Mouse (Mus musculus): ENCODE results near the gene Dnmt3c.

The Dnmt3c gene

DNA sequence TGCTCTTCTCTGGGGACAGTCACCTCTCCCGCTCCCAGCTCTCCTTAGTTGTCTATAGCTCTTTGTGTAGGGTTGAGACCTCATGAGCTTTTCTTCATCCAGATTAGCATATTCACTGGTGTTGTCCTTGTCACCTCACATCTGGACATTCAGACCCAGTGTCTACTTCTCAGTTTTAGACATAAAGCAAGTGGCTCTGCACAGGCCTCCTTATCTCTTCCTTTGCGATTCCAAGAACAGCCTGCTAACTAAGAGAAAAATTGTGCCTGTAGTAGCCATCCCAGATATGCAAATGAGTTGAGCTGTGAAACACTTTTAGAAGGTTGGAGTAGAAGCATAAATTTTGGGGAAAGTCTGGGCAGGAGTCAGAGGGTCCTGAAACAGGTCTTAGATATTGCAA lies 28.0 kb downstream of the Dnmt3c start:
- no peak for DNase-seq

GRCm38 (mm10) chr2:153724871-153725270 lies 28.4 kb downstream of the Dnmt3c start:
- no peak for DNase-seq

DNA sequence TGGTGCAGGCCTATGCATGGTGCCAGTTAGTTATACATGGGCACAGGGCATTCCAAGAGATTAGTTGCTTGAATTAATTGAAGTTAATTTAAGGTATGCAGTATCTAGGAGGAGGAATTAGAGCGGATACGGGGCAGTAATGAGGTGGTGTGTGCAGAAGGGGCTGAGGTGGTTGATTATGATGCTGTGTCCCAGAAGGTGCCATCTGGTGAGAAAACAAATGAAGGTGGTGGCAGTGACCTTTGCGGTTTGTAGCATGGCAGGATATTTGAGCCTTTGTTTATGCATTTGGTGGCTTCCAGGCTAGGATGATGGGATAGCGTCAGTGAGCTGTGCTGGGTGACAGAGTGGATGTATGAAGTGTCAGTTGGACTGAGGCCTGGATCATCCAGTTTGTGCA lies 28.8 kb downstream of the Dnmt3c start:
- DNase-seq, result no peak

GRCm38 (mm10) chr2:153734033-153734432 lies 37.6 kb downstream of the Dnmt3c start:
- DNase-seq, result no peak

- DNase-seq, result peak; percentile 100
Observed at GRCm38 (mm10) chr2:153740500-153741436, 44.3 kb downstream of the Dnmt3c start, which contains the start of gene Mapre1. TSS of gene Mapre1 (plus strand) at chr2:153741274.

DNA sequence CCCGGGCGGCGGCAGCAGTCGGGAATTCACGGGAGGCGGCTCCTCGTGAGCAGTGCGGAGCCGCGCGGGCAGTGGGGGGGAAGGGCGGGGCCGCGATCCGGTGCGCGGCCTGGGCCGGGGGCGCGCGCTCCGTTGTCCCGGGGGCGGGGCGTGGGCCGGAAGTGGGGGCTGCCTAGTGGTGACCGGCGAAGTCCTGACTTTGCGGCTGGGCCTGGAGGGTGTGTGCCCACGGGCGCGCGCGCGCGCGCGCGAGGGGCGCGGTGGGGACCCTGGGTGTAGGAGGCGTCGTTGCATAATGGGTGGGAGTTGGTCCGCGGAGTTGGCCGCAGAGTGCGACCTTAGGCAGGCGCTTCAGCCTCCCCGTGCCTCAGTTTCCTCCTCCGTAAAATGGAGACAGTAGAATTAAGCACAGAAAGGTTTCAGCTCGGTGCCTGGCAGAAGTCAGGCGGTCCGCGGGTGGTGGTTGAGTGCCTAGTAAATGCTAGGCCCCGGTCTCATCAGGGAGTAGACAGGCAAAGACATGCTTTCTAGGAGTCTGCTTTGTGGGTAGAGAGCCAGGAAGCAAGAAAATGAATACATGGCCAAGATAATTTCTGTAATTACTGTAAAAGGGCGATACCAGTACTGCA lies 45.1 kb downstream of the Dnmt3c start:
- no peak for DNase-seq

- DNase-seq, result no peak
Observed at GRCm38 (mm10) chr2:153747994-153748393, 51.5 kb downstream of the Dnmt3c start.

DNA sequence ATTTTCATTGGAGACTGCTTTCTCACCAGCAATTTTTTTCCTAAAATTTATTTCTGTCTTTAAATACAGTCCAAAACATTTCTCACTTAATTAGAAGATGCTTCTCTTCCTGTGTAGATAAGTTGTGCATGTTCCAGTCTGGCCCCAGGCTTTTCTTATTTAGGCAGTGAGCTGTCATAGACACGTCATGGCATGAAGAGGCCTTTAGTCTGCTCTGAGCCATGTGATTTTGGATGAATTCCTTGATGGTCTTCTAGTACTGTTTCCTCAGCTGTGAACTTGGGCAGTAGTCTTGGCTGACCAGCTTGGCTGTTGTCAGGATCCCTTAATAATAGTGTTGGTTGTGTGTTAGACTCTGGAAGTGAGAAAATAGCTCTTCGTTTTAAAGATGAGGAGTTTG lies 53.9 kb downstream of the Dnmt3c start:
- no peak for DNase-seq

DNA sequence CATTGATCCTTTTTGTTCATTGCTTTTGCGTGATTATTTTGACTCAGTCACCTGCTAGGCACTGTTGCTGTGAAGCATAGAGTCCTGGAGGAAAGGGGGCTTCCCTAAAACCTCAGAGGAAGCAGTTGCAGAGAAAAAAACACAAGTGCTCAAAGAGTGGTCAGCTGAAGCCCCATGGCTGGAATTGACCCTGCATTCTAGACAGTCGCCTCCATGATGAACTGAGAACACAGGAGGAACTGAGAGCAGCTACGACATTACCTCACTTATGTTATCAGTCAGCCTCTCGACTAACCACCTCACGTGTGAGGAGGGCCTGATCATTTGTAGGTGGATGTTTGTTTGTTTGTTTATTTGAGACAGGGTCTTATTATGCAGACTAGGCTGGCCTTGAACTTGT lies 65.7 kb downstream of the Dnmt3c start:
- no peak for DNase-seq

DNA sequence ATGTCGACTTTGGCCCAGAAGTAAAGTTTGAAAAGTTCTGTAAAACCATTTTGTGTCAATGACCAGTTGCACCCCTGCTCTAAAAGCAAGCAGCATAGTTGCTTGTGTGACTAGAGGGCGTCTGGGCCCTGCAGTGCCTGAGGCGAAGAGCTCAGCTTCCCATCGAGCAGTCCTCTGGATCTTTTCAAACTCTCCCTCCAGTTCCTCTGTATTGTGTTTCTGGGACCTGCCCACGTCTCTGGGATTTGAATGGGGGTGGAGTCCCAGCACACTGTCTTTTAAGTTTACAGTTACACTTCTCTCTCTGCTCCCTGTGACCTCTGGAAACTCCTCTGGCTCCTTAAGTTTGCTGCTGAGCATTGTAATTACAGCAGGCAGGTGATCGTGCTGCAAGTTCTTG lies 71.0 kb downstream of the Dnmt3c start:
- DNase-seq, result no peak

GRCm38 (mm10) chr2:153768881-153769280 lies 72.4 kb downstream of the Dnmt3c start:
- DNase-seq, result no peak

- no peak for DNase-seq
Observed at GRCm38 (mm10) chr2:153772950-153773349, 76.5 kb downstream of the Dnmt3c start.

GRCm38 (mm10) chr2:153775472-153775871 lies 79.0 kb downstream of the Dnmt3c start:
- DNase-seq, result no peak

DNA sequence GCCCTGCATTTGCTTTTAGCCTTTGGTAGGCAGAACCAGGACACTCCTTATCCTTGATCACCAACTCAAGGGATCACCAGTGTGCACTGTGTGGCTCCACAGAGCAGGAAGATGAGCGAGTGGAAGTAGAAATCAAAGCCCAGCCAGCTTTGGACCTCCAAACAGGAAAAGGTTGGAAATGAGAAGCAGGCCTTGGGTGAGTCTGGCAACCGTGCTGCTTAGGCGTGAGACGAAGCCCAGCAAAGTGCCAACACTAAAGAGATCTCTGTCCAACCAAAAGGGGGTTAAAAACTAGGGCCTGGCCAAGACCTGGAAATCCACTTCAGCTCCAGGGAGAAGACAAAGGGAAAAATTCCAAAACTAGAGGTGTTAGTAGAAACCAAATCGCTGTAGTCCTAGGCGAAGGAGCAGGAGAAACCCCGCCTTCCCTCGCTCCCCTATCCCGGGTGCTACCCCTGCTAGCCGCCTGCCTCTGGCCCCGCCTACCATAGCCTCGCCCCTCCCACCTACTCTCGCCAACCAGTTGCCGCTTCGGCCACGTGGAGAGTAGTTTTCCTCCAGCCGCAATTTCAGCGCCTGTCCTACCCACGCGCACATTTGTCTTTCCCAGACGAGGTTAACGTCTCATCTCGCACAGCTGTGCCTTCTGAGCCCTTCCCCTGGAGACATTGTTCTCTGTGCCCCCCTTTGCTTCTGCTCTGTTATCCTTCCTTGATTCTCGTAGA lies 82.3 kb downstream of the Dnmt3c start:
- peak; percentile 57 for DNase-seq
